Mouse (Mus musculus): Measurements from ENCODE around the gene Stau1. TPM values are rescaled to one million over a fixed set of nuclear protein-coding genes. Genes with fewer than 3 reads are reported as not detected.
A peak's percentile ranks its signal among the peaks of the same experiment; 100 is the strongest.

Gene Stau1
- polyA plus RNA-seq (2014; fragmentation: Nextera tagmentation; extraction: Ambion mirVana), result 103 and 107 TPM in 2 replicates

- Histone ChIP-seq H3K36me3 (replicated peaks; ENCODE audit: control insufficient read depth, insufficient read depth) (no peaks in the 10 kb centered on the region), H3K4me3 (replicated peaks; ENCODE audit: low read length) (peak within 1 kb of the TSS; percentile 92), H3K4me1 (replicated peaks; ENCODE audit: control insufficient read depth, insufficient read depth, low read length) (peaks cover 34% of the 10 kb centered on the region), H3K4me2 (replicated peaks) (peak within 1 kb of the TSS; percentile 89), H3K9ac (peak within 1 kb of the TSS; percentile 92), H3K27me3 (ENCODE audit: control insufficient read depth, insufficient read depth, low read length) (no peaks in the 10 kb centered on the region), H3K9me3 (ENCODE audit: control insufficient read depth, low read length) (no peaks in the 10 kb centered on the region), H3K27ac (peak within 1 kb of the TSS; percentile 95)
- ATAC-seq (ENCODE audit: low FRiP score) (peak; percentile 99), DNase-seq (ENCODE audit: low spot score) (peak; percentile 98)
- WGBS, result 1% methylated on average over 74 of the region's 88 CpGs
Measured at GRCm38 (mm10) chr2:166995796-166996532, at the start of gene Stau1. TSS of gene Stau1 (minus strand) at chr2:166996299.

GRCm38 (mm10) chr2:167043400-167044121, 47.5 kb upstream of the Stau1 start:
- H3K27ac ChIP-seq, result no peak overlapping the region
- H3K36me3 ChIP-seq (replicated peaks; ENCODE audit: control insufficient read depth, insufficient read depth), result peaks cover 96% of the 10 kb centered on the region
- H3K27me3 ChIP-seq (ENCODE audit: control insufficient read depth, insufficient read depth, low read length), result no peaks in the 10 kb centered on the region
- H3K4me1 ChIP-seq (replicated peaks; ENCODE audit: control insufficient read depth, insufficient read depth, low read length), result no peaks in the 10 kb centered on the region
- no peak overlapping the region for H3K9ac ChIP-seq
- no peaks in the 10 kb centered on the region for H3K9me3 ChIP-seq (ENCODE audit: control insufficient read depth, low read length)
- no peak overlapping the region for H3K4me2 ChIP-seq (replicated peaks)
- H3K4me3 ChIP-seq (replicated peaks; ENCODE audit: low read length), result no peak overlapping the region
- DNase-seq (ENCODE audit: low spot score), result no peak
- ATAC-seq (ENCODE audit: low FRiP score), result no peak
- 96% methylated on average over 12 of the region's 12 CpGs for WGBS

- no peak overlapping the region for H3K4me2 ChIP-seq (replicated peaks)
- H3K9ac ChIP-seq, result no peak overlapping the region
- no peaks in the 10 kb centered on the region for H3K27me3 ChIP-seq (ENCODE audit: control insufficient read depth, insufficient read depth, low read length)
- peaks cover 100% of the 10 kb centered on the region for H3K36me3 ChIP-seq (replicated peaks; ENCODE audit: control insufficient read depth, insufficient read depth)
- ATAC-seq (ENCODE audit: low FRiP score) (no peak), DNase-seq (ENCODE audit: low spot score) (no peak)
- H3K27ac ChIP-seq, result no peak overlapping the region
- H3K4me3 ChIP-seq (replicated peaks; ENCODE audit: low read length), result no peak overlapping the region
- no peaks in the 10 kb centered on the region for H3K4me1 ChIP-seq (replicated peaks; ENCODE audit: control insufficient read depth, insufficient read depth, low read length)
- WGBS, result 79% methylated on average over 8 of the region's 8 CpGs
- no peaks in the 10 kb centered on the region for H3K9me3 ChIP-seq (ENCODE audit: control insufficient read depth, low read length)
Measured at GRCm38 (mm10) chr2:167039386-167039785, 43.3 kb upstream of the Stau1 start.

GRCm38 (mm10) chr2:167038716-167039115, 42.6 kb upstream of the Stau1 start:
- no peak overlapping the region for H3K4me3 ChIP-seq (replicated peaks; ENCODE audit: low read length)
- no peak overlapping the region for H3K9ac ChIP-seq
- WGBS, result 97% methylated on average over 7 of the region's 7 CpGs
- no peaks in the 10 kb centered on the region for H3K27me3 ChIP-seq (ENCODE audit: control insufficient read depth, insufficient read depth, low read length)
- peaks cover 100% of the 10 kb centered on the region for H3K36me3 ChIP-seq (replicated peaks; ENCODE audit: control insufficient read depth, insufficient read depth)
- H3K9me3 ChIP-seq (ENCODE audit: control insufficient read depth, low read length), result no peaks in the 10 kb centered on the region
- no peak overlapping the region for H3K4me2 ChIP-seq (replicated peaks)
- no peak overlapping the region for H3K27ac ChIP-seq
- ATAC-seq (ENCODE audit: low FRiP score), result no peak; the same call in 1 of the 2 replicates
- DNase-seq (ENCODE audit: low spot score), result no peak
- no peaks in the 10 kb centered on the region for H3K4me1 ChIP-seq (replicated peaks; ENCODE audit: control insufficient read depth, insufficient read depth, low read length)

GRCm38 (mm10) chr2:167038297-167038696, 42.2 kb upstream of the Stau1 start:
- Histone ChIP-seq H3K4me3 (replicated peaks; ENCODE audit: low read length) (no peak overlapping the region), H3K27ac (no peak overlapping the region), H3K27me3 (ENCODE audit: control insufficient read depth, insufficient read depth, low read length) (no peaks in the 10 kb centered on the region), H3K9me3 (ENCODE audit: control insufficient read depth, low read length) (no peaks in the 10 kb centered on the region), H3K36me3 (replicated peaks; ENCODE audit: control insufficient read depth, insufficient read depth) (peaks cover 100% of the 10 kb centered on the region), H3K4me1 (replicated peaks; ENCODE audit: control insufficient read depth, insufficient read depth, low read length) (no peaks in the 10 kb centered on the region), H3K4me2 (replicated peaks) (no peak overlapping the region), H3K9ac (no peak overlapping the region)
- WGBS, result 93% methylated on average over 6 of the region's 6 CpGs
- DNase-seq (ENCODE audit: low spot score) (no peak), ATAC-seq (ENCODE audit: low FRiP score) (no peak)

GRCm38 (mm10) chr2:167037710-167038109, 41.6 kb upstream of the Stau1 start:
- WGBS, result 97% methylated on average over 12 of the region's 12 CpGs
- ATAC-seq (ENCODE audit: low FRiP score) (no peak), DNase-seq (ENCODE audit: low spot score) (no peak)
- Histone ChIP-seq H3K4me2 (replicated peaks) (no peak overlapping the region), H3K9ac (no peak overlapping the region), H3K4me3 (replicated peaks; ENCODE audit: low read length) (no peak overlapping the region), H3K27ac (no peak overlapping the region), H3K9me3 (ENCODE audit: control insufficient read depth, low read length) (no peaks in the 10 kb centered on the region), H3K36me3 (replicated peaks; ENCODE audit: control insufficient read depth, insufficient read depth) (peaks cover 100% of the 10 kb centered on the region), H3K27me3 (ENCODE audit: control insufficient read depth, insufficient read depth, low read length) (no peaks in the 10 kb centered on the region), H3K4me1 (replicated peaks; ENCODE audit: control insufficient read depth, insufficient read depth, low read length) (no peaks in the 10 kb centered on the region)

GRCm38 (mm10) chr2:167030507-167030906, 34.4 kb upstream of the Stau1 start:
- Histone ChIP-seq H3K9me3 (ENCODE audit: control insufficient read depth, low read length) (no peaks in the 10 kb centered on the region), H3K4me1 (replicated peaks; ENCODE audit: control insufficient read depth, insufficient read depth, low read length) (no peaks in the 10 kb centered on the region), H3K4me2 (replicated peaks) (no peak overlapping the region), H3K9ac (no peak overlapping the region), H3K27ac (no peak overlapping the region), H3K4me3 (replicated peaks; ENCODE audit: low read length) (no peak overlapping the region), H3K27me3 (ENCODE audit: control insufficient read depth, insufficient read depth, low read length) (no peaks in the 10 kb centered on the region), H3K36me3 (replicated peaks; ENCODE audit: control insufficient read depth, insufficient read depth) (peaks cover 99% of the 10 kb centered on the region)
- ATAC-seq (ENCODE audit: low FRiP score) (no peak), DNase-seq (ENCODE audit: low spot score) (no peak)
- 94% methylated on average over 4 of the region's 4 CpGs for WGBS

- H3K9ac ChIP-seq, result no peak overlapping the region
- H3K4me3 ChIP-seq (replicated peaks; ENCODE audit: low read length), result no peak overlapping the region
- H3K4me2 ChIP-seq (replicated peaks), result no peak overlapping the region
- peaks cover 96% of the 10 kb centered on the region for H3K36me3 ChIP-seq (replicated peaks; ENCODE audit: control insufficient read depth, insufficient read depth)
- no peak overlapping the region for H3K27ac ChIP-seq
- WGBS, result 97% methylated on average over 7 of the region's 7 CpGs
- no peaks in the 10 kb centered on the region for H3K4me1 ChIP-seq (replicated peaks; ENCODE audit: control insufficient read depth, insufficient read depth, low read length)
- H3K27me3 ChIP-seq (ENCODE audit: control insufficient read depth, insufficient read depth, low read length), result no peaks in the 10 kb centered on the region
- DNase-seq (ENCODE audit: low spot score) (no peak), ATAC-seq (ENCODE audit: low FRiP score) (no peak)
- H3K9me3 ChIP-seq (ENCODE audit: control insufficient read depth, low read length), result no peaks in the 10 kb centered on the region
Measured at GRCm38 (mm10) chr2:167028553-167028952, 32.5 kb upstream of the Stau1 start.

GRCm38 (mm10) chr2:167019396-167019795, 23.3 kb upstream of the Stau1 start:
- ATAC-seq (ENCODE audit: low FRiP score) (no peak), DNase-seq (ENCODE audit: low spot score) (no peak)
- Histone ChIP-seq H3K27ac (no peak overlapping the region), H3K4me2 (replicated peaks) (no peak overlapping the region), H3K9ac (no peak overlapping the region), H3K4me1 (replicated peaks; ENCODE audit: control insufficient read depth, insufficient read depth, low read length) (peaks cover 11% of the 10 kb centered on the region), H3K27me3 (ENCODE audit: control insufficient read depth, insufficient read depth, low read length) (no peaks in the 10 kb centered on the region), H3K36me3 (replicated peaks; ENCODE audit: control insufficient read depth, insufficient read depth) (peaks cover 63% of the 10 kb centered on the region), H3K4me3 (replicated peaks; ENCODE audit: low read length) (no peak overlapping the region), H3K9me3 (ENCODE audit: control insufficient read depth, low read length) (no peaks in the 10 kb centered on the region)
- WGBS, result 95% methylated on average over 10 of the region's 10 CpGs
